Comparison of ENCODE assay signal across 13 mouse cellular contexts in genomic region chr10:42572567-42572966, GRCm38 (mm10). TPM values are rescaled to one million over a fixed set of nuclear protein-coding genes. Genes with fewer than 3 reads are reported as not detected.
A peak's percentile ranks its signal among the peaks of the same experiment; 100 is the strongest.
DNase-seq lines count a peak whose midpoint lies in the region; ATAC-seq and TF ChIP-seq lines count a peak whose summit lies in the region.
"Had no signal": no experiment of that assay in that cellular context is flagged by ENCODE, and none has a peak within 500 bp of the region (broad histone marks: within the 10 kb centered on the region; RNA-seq: fewer than 3 reads in every experiment).

No protein-coding gene starts in this region.

- intact Hi-C loops in left cerebral cortex, adult 2 months (cut with DNase I): no loop called here

- peaks cover 59% of the 10 kb centered on the region for H3K4me1 ChIP-seq in forebrain, embryonic 10.5 days
- H3K4me1 ChIP-seq in hindbrain, embryonic 16.5 days (ENCODE audit: control insufficient read depth, insufficient read depth, low read depth, low read length): no peaks in the 10 kb centered on the region
- peaks cover 5% of the 10 kb centered on the region for H3K4me1 ChIP-seq in neural tube, embryonic 12.5 days

- H3K4me3 ChIP-seq in left cerebral cortex, adult 2 months: peak overlapping the region; percentile 29
- peak overlapping the region; percentile 28; the same call in 1 of the 2 replicates for H3K4me3 ChIP-seq in forebrain, embryonic 10.5 days
- peak overlapping the region; percentile 13 for H3K4me3 ChIP-seq in hindbrain, embryonic 16.5 days (ENCODE audit: low read length)
- no peak overlapping the region for H3K4me3 ChIP-seq in neural tube, embryonic 12.5 days

- no peak for ATAC-seq in hindbrain, embryonic 16.5 days
- ATAC-seq in neural tube, embryonic 12.5 days (ENCODE audit: low FRiP score, low read depth): no peak
- no peak for ATAC-seq in cerebellum, adult (ENCODE audit: insufficient number of reproducible peaks, low FRiP score, low TSS enrichment)
- ATAC-seq: activated CD4-positive, CD25-positive, alpha-beta regulatory T cell, adult 4 months; lung, postnatal 0 days had no signal

- no peaks in the 10 kb centered on the region for H3K9me3 ChIP-seq in forebrain, embryonic 10.5 days
- H3K9me3 ChIP-seq in hindbrain, embryonic 16.5 days (ENCODE audit: control insufficient read depth, low read length): no peaks in the 10 kb centered on the region
- no peaks in the 10 kb centered on the region for H3K9me3 ChIP-seq in neural tube, embryonic 12.5 days

- peaks cover 97% of the 10 kb centered on the region for H3K36me3 ChIP-seq in forebrain, embryonic 10.5 days (replicated peaks)
- H3K36me3 ChIP-seq in hindbrain, embryonic 16.5 days (ENCODE audit: control insufficient read depth, insufficient read depth, low read length): no peaks in the 10 kb centered on the region
- H3K36me3 ChIP-seq in neural tube, embryonic 12.5 days: no peaks in the 10 kb centered on the region

- 11% methylated on average over 20 of the region's 20 CpGs for WGBS in forebrain, embryonic 10.5 days
- WGBS in hindbrain, embryonic 16.5 days: 1% methylated on average over 20 of the region's 20 CpGs
- under 1% methylated on average over 20 of the region's 20 CpGs for WGBS in neural tube, embryonic 12.5 days

- no peak for DNase-seq in left cerebral cortex, adult 2 months (ENCODE audit: extremely low spot score in 1 of 2, low spot score in 2 of 2)
- no peak for DNase-seq in left cerebral cortex, adult 11 months (ENCODE audit: low spot score)
- DNase-seq in forebrain, embryonic 10.5 days (ENCODE audit: extremely low spot score, low spot score): no peak
- DNase-seq in adrenal gland, postnatal 36 days: no peak
- no peak for DNase-seq in right cerebral cortex, adult 2 months (ENCODE audit: low spot score in 2 of 2)
- DNase-seq: thymus, postnatal 25 days had no signal

- no peak overlapping the region for H3K9ac ChIP-seq in hindbrain, embryonic 16.5 days (ENCODE audit: low read depth, low read length)
- H3K9ac ChIP-seq in neural tube, embryonic 12.5 days: no peak overlapping the region

- no peak overlapping the region for H3K27ac ChIP-seq in left cerebral cortex, adult 2 months
- 0 out of 2 replicates have a peak overlapping the region, but pooled peaks have one; percentile 3 for H3K27ac ChIP-seq in forebrain, embryonic 10.5 days
- H3K27ac ChIP-seq in hindbrain, embryonic 16.5 days (ENCODE audit: low read depth, low read length): no peak overlapping the region
- no peak overlapping the region for H3K27ac ChIP-seq in neural tube, embryonic 12.5 days
- H3K27ac ChIP-seq: kidney, postnatal 0 days had no signal

- H3K27me3 ChIP-seq in forebrain, embryonic 10.5 days (ENCODE audit: poor library complexity, severe bottlenecking): peaks cover 98% of the 10 kb centered on the region
- H3K27me3 ChIP-seq in hindbrain, embryonic 16.5 days (replicated peaks; ENCODE audit: control insufficient read depth, insufficient read depth, low read length): peaks cover 72% of the 10 kb centered on the region
- peaks cover 95% of the 10 kb centered on the region for H3K27me3 ChIP-seq in neural tube, embryonic 12.5 days (replicated peaks)

- H3K4me2 ChIP-seq in hindbrain, embryonic 16.5 days (ENCODE audit: low read length): peak overlapping the region; percentile 35
- H3K4me2 ChIP-seq in neural tube, embryonic 12.5 days (replicated peaks): peak overlapping the region; percentile 28; the same call in 1 of the 2 replicates

- no peak for TF ChIP-seq CTCF in left cerebral cortex, adult 2 months (IDR thresholded peaks at IDR 0.05)

RNA-seq across cellular contexts. Expression of gene Nr2e1, which starts 10.9 kb away (rescaled TPM):
- total RNA-seq in left cerebral cortex, adult 2 months (2021): 10 to 100 TPM; 10.9 to 14.1 TPM
- polyA plus RNA-seq in forebrain, embryonic 10.5 days (2016; fragmentation: Nextera tagmentation; extraction: Ambion mirVana): 80.9 and 87.7 TPM in 2 replicates
- polyA plus RNA-seq in hindbrain, embryonic 16.5 days (2015; fragmentation: Nextera tagmentation; extraction: Ambion mirVana): 0.13 and 0.99 TPM in 2 replicates
- not detected in 2 replicates for polyA plus RNA-seq in neural tube, embryonic 12.5 days (2016; fragmentation: Nextera tagmentation; extraction: Ambion mirVana)
- not detected for total RNA-seq in adrenal gland, postnatal 36 days (2021)
- total RNA-seq: gastrocnemius, postnatal 4 days had no signal
- polyA plus RNA-seq: activated CD4-positive, CD25-positive, alpha-beta regulatory T cell, adult 4 months; kidney, postnatal 0 days; lung, postnatal 0 days had no signal

RNA-seq across cellular contexts. Expression of gene Ostm1, which starts 11.1 kb away (rescaled TPM):
- 10 to 100 TPM; 47.0 to 52.3 TPM for total RNA-seq in left cerebral cortex, adult 2 months (2021)
- 44.2 and 44.7 TPM in 2 replicates for polyA plus RNA-seq in forebrain, embryonic 10.5 days (2016; fragmentation: Nextera tagmentation; extraction: Ambion mirVana)
- polyA plus RNA-seq in hindbrain, embryonic 16.5 days (2015; fragmentation: Nextera tagmentation; extraction: Ambion mirVana): 36.4 and 38.4 TPM in 2 replicates
- polyA plus RNA-seq in neural tube, embryonic 12.5 days (2016; fragmentation: Nextera tagmentation; extraction: Ambion mirVana): 21.7 and 24.1 TPM in 2 replicates
- 10 to 100 TPM; 25.6 to 29.3 TPM for total RNA-seq in adrenal gland, postnatal 36 days (2021)

Comparison
In these comparisons a context has a peak if more than half of its experiments do, and no peak if none do; other contexts are left out.
1. RNA of gene Nr2e1, which starts 10.9 kb away (polyA plus RNA-seq): 80.9 to 87.7 TPM in forebrain, embryonic 10.5 days; 0.13 to 0.99 TPM in hindbrain, embryonic 16.5 days and not detected in neural tube, embryonic 12.5 days; every median in the first group is over 10 times any median in the second.